Mouse (Mus musculus) MEL (cell line): ENCODE measurements at regions not wholly inside any gene's neighbourhood (a gene's known extent, or its start where the extent isn't known, plus 50 kb on each side); places are given as distances from the start of the nearest gene placed in this dataset.

Experiments used
- DNase-seq: peaks from one replicate; pipeline ENCODE4 v3.0.0; 2011; ENCODE audit warnings: low read depth, low spot score
- H3K27ac ChIP-seq: 2 replicates; pipeline ENCODE4 v1.5.1; 2012; ENCODE audit warnings: low read depth, mild to moderate bottlenecking, control low read depth, low read length, moderate library complexity; ENCODE audit not compliant: control insufficient read depth
- H3K27me3 ChIP-seq, 2 experiments: fragments of 150-350 bp in 1 of 2; sonication (generic) in 1 of 2; 2 replicates each; pipeline ENCODE4 v1.6.1; 2012; ENCODE audit warnings: low read length in 2 of 2, mild to moderate bottlenecking in 2 of 2, improper control_type of control experiment in 1 of 2, moderate library complexity in 1 of 2; ENCODE audit not compliant: insufficient read depth in 2 of 2, control insufficient read depth in 1 of 2
- H3K36me3 ChIP-seq, 2 experiments: 2 replicates each; pipeline ENCODE4 v1.6.1; 2012 to 2014; ENCODE audit warnings: low read length in 2 of 2, improper control_type of control experiment in 1 of 2, inconsistent platforms in 1 of 2, mild to moderate bottlenecking in 1 of 2; ENCODE audit not compliant: insufficient read depth in 2 of 2, control insufficient read depth in 1 of 2
- H3K4me1 ChIP-seq, 2 experiments: fragments of 150-350 bp in 1 of 2; sonication (generic) in 1 of 2; 2 replicates each; pipeline ENCODE4 v1.6.1; 2012; ENCODE audit warnings: low read length in 2 of 2, improper control_type of control experiment in 1 of 2, mild to moderate bottlenecking in 1 of 2; ENCODE audit not compliant: insufficient read depth in 2 of 2, control insufficient read depth in 1 of 2
- H3K4me3 ChIP-seq, 2 experiments: fragments of 150-350 bp in 1 of 2; sonication (generic) in 1 of 2; 2 replicates each; pipeline ENCODE4 v1.5.1; 2012; ENCODE audit warnings: low read depth in 2 of 2, low read length in 2 of 2, mild to moderate bottlenecking in 2 of 2, moderate library complexity in 2 of 2, control low read depth in 1 of 2, improper control_type of control experiment in 1 of 2; ENCODE audit not compliant: control insufficient read depth in 1 of 2, insufficient read depth in 1 of 2
- H3K79me2 ChIP-seq: 2 replicates; pipeline ENCODE4 v1.6.1; 2012; ENCODE audit warnings: mild to moderate bottlenecking, low read length, moderate library complexity; ENCODE audit not compliant: control insufficient read depth, poor library complexity, insufficient read depth
- H3K9ac ChIP-seq: 2 replicates; pipeline ENCODE4 v1.6.1; 2012; ENCODE audit warnings: low read depth, mild to moderate bottlenecking, control low read depth, low read length, moderate library complexity; ENCODE audit not compliant: control insufficient read depth, poor library complexity, severe bottlenecking
- H3K9me3 ChIP-seq: fragments of 150-350 bp; sonication (generic); replicated peaks from 2 replicates; pipeline ENCODE4 v1.6.1; 2012; ENCODE audit warnings: mild to moderate bottlenecking, low read length, improper control_type of control experiment, moderate library complexity; ENCODE audit not compliant: insufficient read depth
- BHLHE40 ChIP-seq: IDR thresholded peaks from 2 replicates; pipeline ENCODE4 v1.6.1; 2012; ENCODE audit warnings: low read depth, mild to moderate bottlenecking, inconsistent platforms, low read length, improper control_type of control experiment, borderline replicate concordance
- CHD1 ChIP-seq: IDR thresholded peaks from 2 replicates; pipeline ENCODE4 v1.6.1; 2012; ENCODE audit warnings: low read depth, mild to moderate bottlenecking, inconsistent platforms, low read length, improper control_type of control experiment
- CHD2 ChIP-seq: IDR thresholded peaks from 2 replicates; pipeline ENCODE4 v1.6.1; 2011; ENCODE audit warnings: low read length, improper control_type of control experiment
- CTCF ChIP-seq, 3 experiments: IDR thresholded peaks in 2 of 3; conservative IDR thresholded peaks in 1 of 3; 2 replicates each; pipeline ENCODE4 v1.5.1; 2011 to 2012; ENCODE audit warnings: low read length in 3 of 3, low read depth in 2 of 3, mild to moderate bottlenecking in 2 of 3, improper control_type of control experiment in 1 of 3, inconsistent platforms in 1 of 3, mixed read lengths in 1 of 3, moderate library complexity in 1 of 3; ENCODE audit not compliant: control insufficient read depth in 1 of 3, insufficient read depth in 1 of 3, poor library complexity in 1 of 3, severe bottlenecking in 1 of 3
- E2F4 ChIP-seq: IDR thresholded peaks from 2 replicates; pipeline ENCODE4 v1.6.1; 2011; ENCODE audit warnings: low read depth, low read length, improper control_type of control experiment, borderline replicate concordance
- ELF1 ChIP-seq: IDR thresholded peaks from 2 replicates; pipeline ENCODE4 v1.6.1; 2014; ENCODE audit warnings: low read depth, mild to moderate bottlenecking, inconsistent platforms, low read length, improper control_type of control experiment, moderate library complexity
- EP300 ChIP-seq, 2 experiments: IDR thresholded peaks; 2 replicates each; pipeline ENCODE4 v1.6.1; 2011; ENCODE audit warnings: improper control_type of control experiment in 2 of 2, low read length in 2 of 2, low read depth in 1 of 2, mild to moderate bottlenecking in 1 of 2
- ETS1 ChIP-seq: IDR thresholded peaks from 2 replicates; pipeline ENCODE4 v1.6.1; 2012; ENCODE audit warnings: low read depth, mild to moderate bottlenecking, inconsistent platforms, low read length, improper control_type of control experiment, moderate library complexity
- GATA1 ChIP-seq: IDR thresholded peaks from 2 replicates; pipeline ENCODE4 v1.6.1; 2011; ENCODE audit warnings: low read depth, low read length, improper control_type of control experiment
- MAFK ChIP-seq: IDR thresholded peaks from 2 replicates; pipeline ENCODE4 v1.6.1; 2011; ENCODE audit warnings: low read depth, mild to moderate bottlenecking, low read length, improper control_type of control experiment, borderline replicate concordance
- MAX ChIP-seq: IDR thresholded peaks from 2 replicates; pipeline ENCODE4 v1.6.1; 2011; ENCODE audit warnings: low read length, improper control_type of control experiment
- MAZ ChIP-seq: IDR thresholded peaks from 2 replicates; pipeline ENCODE4 v1.6.1; 2012; ENCODE audit warnings: low read depth, mild to moderate bottlenecking, inconsistent platforms, low read length, improper control_type of control experiment
- MXI1 ChIP-seq: IDR thresholded peaks from 2 replicates; pipeline ENCODE4 v1.6.1; 2011; ENCODE audit warnings: mild to moderate bottlenecking, low read depth, low read length, improper control_type of control experiment
- MYB ChIP-seq: IDR thresholded peaks from 2 replicates; pipeline ENCODE4 v1.6.1; 2011; ENCODE audit warnings: mild to moderate bottlenecking, low read depth, low read length, improper control_type of control experiment
- POLR2A ChIP-seq, 2 experiments: IDR thresholded peaks; 2 replicates each; pipeline ENCODE4 v1.6.1; 2011 to 2012; ENCODE audit warnings: low read length in 2 of 2, mild to moderate bottlenecking in 2 of 2, control low read depth in 1 of 2, improper control_type of control experiment in 1 of 2, low read depth in 1 of 2, moderate library complexity in 1 of 2; ENCODE audit not compliant: control insufficient read depth in 1 of 2, insufficient read depth in 1 of 2, poor library complexity in 1 of 2
- POLR2AphosphoS5 ChIP-seq: IDR thresholded peaks from 2 replicates; pipeline ENCODE4 v1.6.1; 2012; ENCODE audit warnings: low read depth, borderline replicate concordance, mild to moderate bottlenecking, inconsistent platforms, low read length, moderate library complexity, mixed read lengths
- RAD21 ChIP-seq: IDR thresholded peaks from 2 replicates; pipeline ENCODE4 v1.6.1; 2011; ENCODE audit warnings: mild to moderate bottlenecking, low read depth, low read length, improper control_type of control experiment
- SMC3 ChIP-seq: IDR thresholded peaks from 2 replicates; pipeline ENCODE4 v1.6.1; 2011; ENCODE audit warnings: low read depth, low read length, improper control_type of control experiment
- TBP ChIP-seq: IDR thresholded peaks from 2 replicates; pipeline ENCODE4 v1.8.0; 2011; ENCODE audit warnings: low read depth, low read length, improper control_type of control experiment
- USF1 ChIP-seq: IDR thresholded peaks from 2 replicates; pipeline ENCODE4 v1.6.1; 2014; ENCODE audit warnings: low read depth, mild to moderate bottlenecking, inconsistent platforms, low read length, improper control_type of control experiment, moderate library complexity
- USF2 ChIP-seq, 2 experiments: IDR thresholded peaks; 2 replicates each; pipeline ENCODE4 v1.6.1; 2011 to 2012; ENCODE audit warnings: improper control_type of control experiment in 2 of 2, low read length in 2 of 2, borderline replicate concordance in 1 of 2, inconsistent platforms in 1 of 2, low read depth in 1 of 2, mild to moderate bottlenecking in 1 of 2; ENCODE audit not compliant: insufficient read depth in 1 of 2
- ZC3H11A ChIP-seq: IDR thresholded peaks from 2 replicates; pipeline ENCODE4 v1.6.1; 2012; ENCODE audit warnings: low read depth, mild to moderate bottlenecking, inconsistent platforms, low read length, improper control_type of control experiment
- ZNF384 ChIP-seq: IDR thresholded peaks from 2 replicates; pipeline ENCODE4 v1.6.1; 2012; ENCODE audit warnings: low read depth, mild to moderate bottlenecking, inconsistent platforms, low read length, improper control_type of control experiment

DNA sequence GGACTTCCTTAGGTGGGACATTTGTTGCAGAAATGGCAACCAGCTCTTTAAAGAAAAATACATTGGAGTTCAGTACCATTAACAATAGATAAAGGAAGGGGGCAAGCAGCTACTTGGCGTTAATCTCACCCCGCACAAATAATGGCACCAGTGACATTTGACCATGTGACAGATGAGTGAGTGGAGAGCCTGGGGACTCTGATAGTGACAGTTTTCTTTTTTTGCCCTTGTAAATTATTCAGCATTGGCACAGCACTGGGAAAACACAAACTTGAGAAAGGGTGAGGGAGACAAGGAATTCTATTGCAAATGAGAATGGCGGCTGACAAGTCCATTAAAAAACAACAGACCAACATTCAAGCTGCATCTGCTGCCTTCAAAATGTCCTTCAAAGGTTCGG lies 603.3 kb upstream of the Fam92a start:
- no peaks in the 10 kb centered on the region for H3K9me3 ChIP-seq
- DNase-seq: no peak
- H3K36me3 ChIP-seq: no peaks in the 10 kb centered on the region
- H3K27ac ChIP-seq: no peak overlapping the region
- H3K79me2 ChIP-seq: no peaks in the 10 kb centered on the region
- H3K27me3 ChIP-seq: no peaks in the 10 kb centered on the region
- H3K4me3 ChIP-seq: no peak overlapping the region
- TF ChIP-seq GATA1: no peak
- no peak for TF ChIP-seq TBP
- no peak for TF ChIP-seq POLR2A (IDR thresholded peaks at IDR 0.05; ENCODE audit: control insufficient read depth in 1 of 2, insufficient read depth in 1 of 2, low read depth in 1 of 2, low read length in 2 of 2, poor library complexity in 1 of 2)
- no peak for TF ChIP-seq MXI1
- no peak for TF ChIP-seq ZNF384
- no peak for TF ChIP-seq E2F4
- no peak for TF ChIP-seq ETS1
- TF ChIP-seq MAFK: no peak
- no peak for TF ChIP-seq BHLHE40
- TF ChIP-seq CTCF (IDR thresholded peaks at IDR 0.05 in 2 of 3, conservative IDR thresholded peaks at IDR 0.05 in 1 of 3; ENCODE audit: control insufficient read depth in 1 of 3, insufficient read depth in 1 of 3, low read depth in 2 of 3, low read length in 3 of 3, poor library complexity in 1 of 3, severe bottlenecking in 1 of 3): no peak
- no peak for TF ChIP-seq USF1
- no peak for TF ChIP-seq CHD1
- TF ChIP-seq USF2 (IDR thresholded peaks at IDR 0.05; ENCODE audit: borderline replicate concordance in 1 of 2, insufficient read depth in 1 of 2, low read depth in 1 of 2, low read length in 2 of 2): no peak
- no peak for TF ChIP-seq MYB
- TF ChIP-seq POLR2AphosphoS5: no peak
- TF ChIP-seq ELF1: no peak
- TF ChIP-seq MAX: no peak
- TF ChIP-seq CHD2: no peak
- no peaks in the 10 kb centered on the region for H3K4me1 ChIP-seq
- no peak overlapping the region for H3K9ac ChIP-seq

GRCm38 (mm10) chr4:12774671-12775070 lies 602.9 kb upstream of the Fam92a start:
- no peak for DNase-seq
- TF ChIP-seq CHD1 (no peak), SMC3 (no peak), CHD2 (no peak), EP300 (IDR thresholded peaks at IDR 0.05; ENCODE audit: low read depth in 1 of 2, low read length in 2 of 2) (no peak), MAZ (no peak), ZC3H11A (no peak), RAD21 (no peak)
- TF ChIP-seq, all 39 proteins: peak for 0
- Histone ChIP-seq H3K79me2 (no peaks in the 10 kb centered on the region), H3K9ac (no peak overlapping the region), H3K9me3 (no peaks in the 10 kb centered on the region), H3K27ac (no peak overlapping the region), H3K4me3 (no peak overlapping the region), H3K36me3 (no peaks in the 10 kb centered on the region), H3K27me3 (no peaks in the 10 kb centered on the region), H3K4me1 (no peaks in the 10 kb centered on the region)
